In genomic region chr17:83288143-83288492, GRCm38 (mm10) we compare ENCODE assay signal across 8 mouse cellular contexts.
DNase-seq lines count a peak whose midpoint lies in the region; ATAC-seq lines count a peak whose summit lies in the region.

No protein-coding gene starts in this region.

- no peak overlapping the region for H3K9ac ChIP-seq in hindbrain, embryonic 15.5 days
- 0 out of 2 replicates have a peak overlapping the region, but pooled peaks have one; percentile 10 for H3K9ac ChIP-seq in midbrain, embryonic 14.5 days (replicated peaks; ENCODE audit: low read length)

- ATAC-seq in hindbrain, embryonic 15.5 days (ENCODE audit: low FRiP score, low read depth): peak; percentile 81
- ATAC-seq in midbrain, embryonic 14.5 days (ENCODE audit: low FRiP score, low TSS enrichment): peak; percentile 65

- H3K36me3 ChIP-seq in hindbrain, embryonic 15.5 days: no peaks in the 10 kb centered on the region
- no peaks in the 10 kb centered on the region for H3K36me3 ChIP-seq in midbrain, embryonic 14.5 days (ENCODE audit: control insufficient read depth, insufficient read depth, low read length)

- H3K27ac ChIP-seq in hindbrain, embryonic 15.5 days (replicated peaks): peak overlapping the region; percentile 76
- H3K27ac ChIP-seq in midbrain, embryonic 14.5 days (replicated peaks; ENCODE audit: low read depth, low read length): peak overlapping the region; percentile 58

- peak; percentile 34 for DNase-seq in lung, postnatal 10 days
- no peak for DNase-seq in lung, adult 18-20 months
- DNase-seq in gastrocnemius, postnatal 10 days: peak; percentile 34
- peak; percentile 79 for DNase-seq in midbrain, embryonic 14.5 days
- DNase-seq in spleen, postnatal 14 days (ENCODE audit: low spot score in 2 of 2): no peak
- no peak for DNase-seq in B cell, adult 2 months
- no peak for DNase-seq in thymus, postnatal 14 days

- H3K4me1 ChIP-seq in hindbrain, embryonic 15.5 days (replicated peaks): peaks cover 9% of the 10 kb centered on the region
- H3K4me1 ChIP-seq in midbrain, embryonic 14.5 days (ENCODE audit: control insufficient read depth, insufficient read depth, low read length): no peaks in the 10 kb centered on the region

- H3K9me3 ChIP-seq in hindbrain, embryonic 15.5 days: no peaks in the 10 kb centered on the region
- no peaks in the 10 kb centered on the region for H3K9me3 ChIP-seq in midbrain, embryonic 14.5 days (ENCODE audit: control insufficient read depth, low read length)

- H3K4me2 ChIP-seq in hindbrain, embryonic 15.5 days: peak overlapping the region; percentile 11; the same call in 1 of the 2 replicates
- peak overlapping the region; percentile 26 for H3K4me2 ChIP-seq in midbrain, embryonic 14.5 days (ENCODE audit: low read length)

- no peaks in the 10 kb centered on the region for H3K27me3 ChIP-seq in hindbrain, embryonic 15.5 days
- no peaks in the 10 kb centered on the region for H3K27me3 ChIP-seq in midbrain, embryonic 14.5 days (ENCODE audit: control insufficient read depth, insufficient read depth, low read length)

- WGBS in hindbrain, embryonic 15.5 days: 20% methylated on average over 7 of the region's 7 CpGs
- WGBS in midbrain, embryonic 14.5 days: 16% methylated on average over 7 of the region's 7 CpGs

- H3K4me3 ChIP-seq in hindbrain, embryonic 15.5 days: no peak overlapping the region
- H3K4me3 ChIP-seq in midbrain, embryonic 14.5 days (replicated peaks; ENCODE audit: low read depth, low read length): no peak overlapping the region

Comparison
In these comparisons a context has a peak if more than half of its experiments do, and no peak if none do; other contexts are left out.
1. DNase-seq: peak in lung, postnatal 10 days (single experiment), gastrocnemius, postnatal 10 days (single experiment) and midbrain, embryonic 14.5 days (single experiment); none in lung, adult 18-20 months (0 of 2), spleen, postnatal 14 days (0 of 2), B cell, adult 2 months (0 of 2) and thymus, postnatal 14 days (single experiment).